Mouse (Mus musculus): ENCODE data around the gene Stx18.

DNA sequence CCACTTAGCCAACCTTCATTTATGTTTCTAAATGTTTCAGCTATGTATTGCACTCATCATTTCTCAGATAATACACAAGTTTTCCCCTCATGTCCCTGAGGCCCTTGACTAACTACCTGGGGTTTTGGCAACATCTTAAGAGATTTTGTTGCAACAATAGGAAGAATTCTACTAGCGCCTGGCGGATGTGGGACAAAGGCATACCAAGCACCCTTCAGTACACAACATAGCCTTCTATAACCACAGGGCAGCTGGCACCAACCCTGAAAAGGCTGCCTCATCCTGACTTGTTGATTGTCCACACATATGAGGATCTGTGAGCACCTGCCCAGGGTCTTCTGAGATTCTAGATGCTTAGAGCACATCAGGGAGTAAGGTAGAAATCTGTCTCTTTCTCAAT is 55.8 kb downstream of the Stx18 start:
- no peak for TF ChIP-seq CTCF (conservative IDR thresholded peaks at IDR 0.05; ENCODE audit: insufficient read depth, insufficient read length, low read depth, low read length)
- no peak for TF ChIP-seq POLR2A (IDR thresholded peaks at IDR 0.05; ENCODE audit: low read depth, low read length)
